Mouse (Mus musculus): ENCODE results near the gene 6030468B19Rik.
A peak's percentile ranks its signal among the peaks of the same experiment; 100 is the strongest.

Gene 6030468B19Rik

GRCm38 (mm10) chr11:117797511-117798159, at the start of gene 6030468B19Rik:
Gene 6030468B19Rik, plus strand, starts transcription at chr11:117797660.
- no peak for DNase-seq (ENCODE audit: low spot score)

DNA sequence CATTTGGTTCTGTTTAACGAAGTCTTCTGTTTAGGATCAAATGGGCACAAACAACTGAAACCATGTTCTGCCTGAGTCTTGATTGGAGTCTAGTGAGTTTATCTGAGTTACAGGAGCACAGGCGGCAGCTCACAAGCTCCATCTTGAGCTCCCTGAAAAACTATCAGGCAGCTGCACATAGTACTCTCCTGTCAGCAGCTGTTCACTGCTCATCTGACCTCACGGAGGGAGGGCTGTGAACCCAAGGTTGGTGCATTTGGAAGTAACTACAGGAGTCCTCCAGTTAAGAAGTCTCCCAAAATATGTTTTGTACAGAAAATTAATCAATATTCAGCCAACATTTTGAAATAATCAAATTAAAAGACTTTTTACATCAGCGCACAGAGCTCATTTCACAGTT, 48.8 kb upstream of the 6030468B19Rik start:
- DNase-seq (ENCODE audit: low spot score), result no peak

DNA sequence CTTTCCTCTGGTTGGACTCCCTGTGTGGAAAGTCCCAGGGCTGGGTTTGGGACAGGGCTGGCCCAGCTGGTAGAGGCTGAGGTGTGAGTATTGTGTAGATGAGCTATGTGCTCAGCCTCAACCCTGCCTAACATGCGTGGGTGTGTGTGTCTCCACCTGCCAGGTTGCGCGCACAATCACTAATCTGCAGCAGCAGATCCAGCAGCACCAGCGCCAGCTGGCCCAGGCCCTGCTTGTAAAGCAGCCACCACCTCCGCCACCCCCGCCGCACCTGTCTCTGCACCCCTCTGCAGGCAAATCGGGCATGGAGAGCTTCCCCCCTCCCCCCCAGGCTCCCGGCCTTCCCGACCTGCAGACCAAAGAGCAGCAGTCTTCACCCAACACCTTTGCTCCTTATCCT, 48.0 kb upstream of the 6030468B19Rik start:
- no peak for DNase-seq (ENCODE audit: low spot score)

DNA sequence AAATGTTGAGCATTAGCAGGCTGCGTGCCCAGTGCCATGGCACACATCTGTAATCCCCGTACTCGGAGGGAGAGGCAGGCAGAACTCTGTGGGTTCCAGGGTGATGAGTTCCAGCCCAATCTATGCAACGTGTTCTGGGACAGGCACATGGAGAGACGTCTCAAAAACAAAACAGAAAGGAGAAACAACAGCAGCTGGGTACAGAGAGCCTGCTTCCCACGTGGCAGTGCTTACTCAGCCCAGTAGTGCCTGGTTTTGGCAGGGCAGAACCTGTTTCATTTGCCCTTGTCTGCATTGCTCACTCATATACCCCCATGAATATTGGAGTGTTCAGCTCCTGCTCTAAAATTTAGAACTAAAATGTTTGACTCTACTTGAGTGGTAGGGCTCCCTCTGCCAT, 45.9 kb upstream of the 6030468B19Rik start:
- no peak for DNase-seq (ENCODE audit: low spot score)

DNA sequence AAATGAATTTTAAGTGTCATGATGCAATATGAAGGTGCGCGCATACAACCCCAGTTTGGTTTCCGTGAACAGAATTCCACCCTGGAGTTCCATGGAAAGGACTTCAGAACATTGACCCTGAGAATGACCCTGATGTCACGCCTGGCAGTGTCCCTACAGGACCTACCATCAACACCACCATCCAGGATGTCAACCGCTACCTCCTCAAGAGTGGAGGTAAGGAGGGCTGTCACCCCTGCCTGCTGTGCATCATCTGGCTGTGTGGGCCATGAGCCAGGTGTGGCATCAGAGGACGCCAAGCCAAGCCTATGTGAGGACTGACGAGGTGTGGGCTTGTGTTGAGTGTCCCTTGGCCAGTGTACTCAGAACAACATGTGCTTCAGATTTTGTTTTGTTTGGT, 41.6 kb upstream of the 6030468B19Rik start:
- no peak for DNase-seq (ENCODE audit: low spot score)

DNA sequence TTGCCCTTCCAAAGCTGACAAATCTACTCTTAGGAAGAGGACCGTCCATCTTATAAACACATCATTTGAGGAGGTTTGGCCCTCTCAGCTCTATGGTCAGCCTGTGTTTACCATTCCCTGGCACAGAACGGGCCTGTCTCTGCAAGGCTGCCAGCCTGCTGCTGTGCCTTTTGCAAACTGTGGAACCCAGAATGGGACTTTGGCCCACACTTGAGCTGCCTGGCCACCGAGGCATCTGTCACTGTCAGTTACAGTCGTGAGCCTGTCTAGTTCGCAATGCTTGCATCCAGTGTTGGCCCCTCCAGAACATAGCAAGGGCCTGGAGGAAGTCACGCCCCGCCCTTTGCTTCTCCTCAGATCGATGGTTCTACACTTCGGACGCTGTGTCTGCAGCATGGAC, 38.2 kb upstream of the 6030468B19Rik start:
- DNase-seq (ENCODE audit: low spot score), result no peak

GRCm38 (mm10) chr11:117760374-117761119, 36.9 kb upstream of the 6030468B19Rik start:
- no peak for DNase-seq (ENCODE audit: low spot score)

DNA sequence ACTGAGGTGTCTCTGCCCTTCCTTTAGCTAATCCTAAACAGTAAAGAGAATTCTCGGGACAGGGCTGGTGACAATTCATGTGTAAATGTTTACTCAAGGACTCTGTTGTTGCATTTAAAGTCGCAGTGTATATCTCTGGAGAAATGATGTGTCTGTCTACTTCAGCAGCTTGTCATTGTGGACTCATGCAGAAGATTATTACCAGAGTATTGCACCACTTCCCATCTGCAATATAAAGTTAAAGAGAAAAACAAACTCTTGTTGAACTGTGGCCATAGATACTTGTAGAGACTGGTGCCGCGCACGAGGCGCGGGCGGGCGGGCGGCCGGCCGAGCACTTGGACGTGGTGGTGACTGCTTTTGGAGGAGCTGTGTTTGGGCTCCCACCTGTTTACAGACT, 35.7 kb upstream of the 6030468B19Rik start:
- DNase-seq (ENCODE audit: low spot score), result no peak

DNA sequence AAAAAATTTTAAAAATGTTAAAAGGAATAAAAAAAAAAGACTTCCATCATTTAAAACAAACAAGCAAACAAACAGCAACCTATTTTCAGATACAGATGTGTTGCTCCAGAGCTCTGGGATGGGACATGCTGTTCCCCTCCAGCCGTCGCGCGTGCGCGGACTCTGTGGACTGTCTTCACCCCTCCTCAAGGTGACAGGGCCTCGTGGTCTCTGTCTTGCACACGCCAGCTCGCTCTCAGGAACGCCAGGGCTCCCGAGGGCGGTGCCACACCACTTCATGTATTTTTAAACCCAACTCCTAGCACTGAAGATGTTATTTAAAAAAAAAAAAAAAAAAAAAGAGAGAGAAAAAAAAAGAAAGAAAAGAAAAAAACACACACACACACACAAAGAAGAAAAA, 35.2 kb upstream of the 6030468B19Rik start:
- DNase-seq (ENCODE audit: low spot score), result no peak

DNA sequence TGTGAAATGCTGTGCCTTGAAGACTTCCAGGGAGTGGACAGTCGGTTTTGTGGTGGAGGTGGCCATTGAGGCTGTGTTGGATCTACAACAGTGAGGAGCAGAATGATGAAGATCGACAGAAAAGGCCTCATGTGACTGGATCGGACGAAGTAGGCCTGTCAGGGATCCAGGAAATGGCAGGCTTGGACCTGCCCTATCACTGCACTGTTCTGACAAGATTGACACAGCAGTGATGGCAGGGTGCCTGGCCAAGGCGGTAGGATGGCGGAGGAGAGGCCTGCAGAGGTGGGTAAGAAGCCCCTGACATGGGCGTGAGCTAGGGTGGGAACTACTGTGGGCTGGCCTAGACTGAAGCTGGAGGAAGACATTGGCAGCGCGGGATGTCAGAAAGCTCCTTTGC, 33.1 kb upstream of the 6030468B19Rik start:
- DNase-seq (ENCODE audit: low spot score), result no peak

DNA sequence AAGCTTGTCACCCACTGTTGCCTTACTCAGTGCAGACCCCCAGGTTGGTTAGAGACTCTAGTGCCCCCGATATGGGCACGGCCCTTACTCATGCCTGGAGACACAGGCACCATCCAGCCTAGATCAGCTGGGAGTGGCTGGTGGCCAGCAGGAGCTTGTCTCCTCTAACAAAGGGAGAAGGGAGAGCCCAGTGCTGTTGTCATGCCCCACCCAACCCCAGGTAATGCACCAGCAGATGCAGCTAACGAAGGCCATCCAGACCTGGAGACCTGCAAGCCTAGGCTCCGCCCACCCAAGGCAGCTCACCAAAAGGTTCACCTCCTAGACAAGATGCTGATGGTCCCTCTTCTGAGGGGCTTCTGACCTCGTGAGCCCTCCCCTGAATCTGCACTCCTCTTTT, 32.1 kb upstream of the 6030468B19Rik start:
- DNase-seq (ENCODE audit: low spot score), result no peak

DNA sequence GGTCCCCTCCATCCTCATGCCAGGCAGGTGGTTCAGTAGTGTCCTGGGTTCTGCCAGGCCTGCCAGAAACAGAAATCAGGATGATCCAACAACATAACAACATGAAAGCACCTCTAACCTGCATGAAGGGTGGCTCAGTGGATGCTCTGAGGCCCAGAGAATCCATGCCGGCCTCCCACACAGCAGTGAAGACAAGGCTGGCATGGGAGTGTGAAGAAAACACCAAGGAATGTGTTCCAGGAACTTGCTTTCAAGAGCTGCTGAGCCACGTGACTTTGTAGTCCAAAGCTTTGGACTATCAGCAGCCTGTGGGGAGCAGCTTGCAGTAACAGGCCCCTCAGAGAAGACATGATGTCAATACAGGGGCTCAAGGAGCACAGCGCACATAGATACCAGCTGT, 31.2 kb upstream of the 6030468B19Rik start:
- no peak for DNase-seq (ENCODE audit: low spot score)

GRCm38 (mm10) chr11:117768725-117769682, 28.5 kb upstream of the 6030468B19Rik start:
- DNase-seq (ENCODE audit: low spot score), result no peak

DNA sequence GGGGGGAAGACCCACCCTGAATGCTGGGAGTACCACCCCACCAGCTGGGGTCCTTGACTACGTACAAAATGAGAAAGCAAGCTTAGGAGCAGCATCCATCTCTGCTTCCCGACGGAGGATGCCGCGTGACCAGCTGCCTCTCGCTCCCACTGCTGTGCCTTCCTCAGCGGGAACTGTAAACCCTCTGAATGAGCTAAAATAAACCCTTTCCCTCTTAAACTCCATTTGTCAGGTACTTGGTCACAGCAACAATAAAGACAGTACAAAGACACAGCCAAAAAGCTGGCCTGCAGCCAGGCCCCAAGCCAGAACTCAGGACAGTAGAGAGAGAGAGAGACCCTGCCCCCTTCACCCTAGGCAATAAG, 27.8 kb upstream of the 6030468B19Rik start:
- DNase-seq (ENCODE audit: low spot score), result no peak

DNA sequence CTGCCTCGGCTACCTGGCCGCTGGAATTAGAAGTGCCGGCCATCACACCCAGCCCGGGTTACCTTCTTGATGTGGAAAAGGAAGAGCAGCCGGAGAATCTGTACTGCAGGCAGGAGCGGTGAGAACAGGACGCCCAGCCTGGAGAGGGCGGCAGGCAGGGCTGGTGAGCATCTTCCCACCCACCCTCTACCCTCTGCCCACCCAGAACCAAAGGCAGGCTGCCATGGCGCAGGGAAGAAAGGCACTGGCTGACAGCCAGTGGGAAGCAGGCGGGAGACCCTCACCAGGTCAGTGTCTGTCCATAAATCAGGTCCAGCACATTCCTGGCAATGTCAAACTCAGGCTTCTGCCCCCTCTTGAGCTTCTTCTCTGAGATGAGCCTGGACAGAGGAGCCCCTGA, 27.1 kb upstream of the 6030468B19Rik start:
- DNase-seq (ENCODE audit: low spot score), result no peak

DNA sequence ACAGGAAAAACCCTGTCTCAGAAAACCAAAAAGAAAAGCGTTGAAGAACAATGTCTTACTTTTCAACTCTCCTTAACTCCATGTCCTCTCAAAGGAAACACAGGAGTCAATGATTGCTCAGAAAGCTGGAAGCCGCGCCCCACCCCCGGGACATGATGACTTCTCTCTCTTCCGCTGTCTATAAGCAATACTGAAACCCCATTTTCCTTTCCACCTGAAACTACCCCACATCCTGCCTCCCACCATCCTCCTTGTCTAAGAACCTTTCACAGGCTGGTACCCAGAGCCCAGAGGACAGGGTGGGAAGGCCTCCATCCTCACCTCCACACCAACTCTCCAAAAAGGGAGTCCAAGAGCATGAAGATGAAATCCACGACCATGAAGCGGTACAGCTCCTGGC, 25.1 kb upstream of the 6030468B19Rik start:
- DNase-seq (ENCODE audit: low spot score), result no peak

GRCm38 (mm10) chr11:117774925-117775324, 22.5 kb upstream of the 6030468B19Rik start:
- no peak for DNase-seq (ENCODE audit: low spot score)

DNA sequence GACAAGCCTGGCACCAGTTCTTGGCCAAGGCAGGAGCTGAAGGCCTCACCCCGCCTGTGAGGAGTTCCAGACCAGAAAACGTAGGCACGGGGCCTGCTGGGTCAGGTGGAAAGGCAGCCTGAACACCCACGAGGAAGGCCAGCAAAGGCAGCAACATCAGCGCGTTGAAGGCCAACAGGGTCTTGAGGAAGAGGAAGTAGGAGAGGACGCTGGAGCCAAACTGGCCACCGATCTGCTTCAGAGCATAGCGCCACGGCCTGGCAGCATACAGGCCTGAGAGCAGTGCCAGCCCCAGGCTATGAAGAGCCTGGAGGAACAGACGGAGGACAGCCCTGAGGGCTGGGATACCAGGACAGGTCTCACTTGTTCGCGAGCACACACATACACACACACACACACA, 21.9 kb upstream of the 6030468B19Rik start:
- DNase-seq (ENCODE audit: low spot score), result no peak

GRCm38 (mm10) chr11:117776085-117776792, 21.2 kb upstream of the 6030468B19Rik start:
- DNase-seq (ENCODE audit: low spot score), result no peak

- no peak for DNase-seq (ENCODE audit: low spot score)
These were observed 20.3 kb upstream of the 6030468B19Rik start for GRCm38 (mm10) chr11:117777111-117777510.

- no peak for DNase-seq (ENCODE audit: low spot score)
These were observed 19.4 kb upstream of the 6030468B19Rik start for GRCm38 (mm10) chr11:117778031-117778430.

GRCm38 (mm10) chr11:117778851-117779433, 18.5 kb upstream of the 6030468B19Rik start:
- peak; percentile 31 for DNase-seq (ENCODE audit: low spot score)

Data from urinary bladder, postnatal 25 days (tissue).